ENCODE assay signal across 10 mouse cellular contexts in the genomic region with DNA sequence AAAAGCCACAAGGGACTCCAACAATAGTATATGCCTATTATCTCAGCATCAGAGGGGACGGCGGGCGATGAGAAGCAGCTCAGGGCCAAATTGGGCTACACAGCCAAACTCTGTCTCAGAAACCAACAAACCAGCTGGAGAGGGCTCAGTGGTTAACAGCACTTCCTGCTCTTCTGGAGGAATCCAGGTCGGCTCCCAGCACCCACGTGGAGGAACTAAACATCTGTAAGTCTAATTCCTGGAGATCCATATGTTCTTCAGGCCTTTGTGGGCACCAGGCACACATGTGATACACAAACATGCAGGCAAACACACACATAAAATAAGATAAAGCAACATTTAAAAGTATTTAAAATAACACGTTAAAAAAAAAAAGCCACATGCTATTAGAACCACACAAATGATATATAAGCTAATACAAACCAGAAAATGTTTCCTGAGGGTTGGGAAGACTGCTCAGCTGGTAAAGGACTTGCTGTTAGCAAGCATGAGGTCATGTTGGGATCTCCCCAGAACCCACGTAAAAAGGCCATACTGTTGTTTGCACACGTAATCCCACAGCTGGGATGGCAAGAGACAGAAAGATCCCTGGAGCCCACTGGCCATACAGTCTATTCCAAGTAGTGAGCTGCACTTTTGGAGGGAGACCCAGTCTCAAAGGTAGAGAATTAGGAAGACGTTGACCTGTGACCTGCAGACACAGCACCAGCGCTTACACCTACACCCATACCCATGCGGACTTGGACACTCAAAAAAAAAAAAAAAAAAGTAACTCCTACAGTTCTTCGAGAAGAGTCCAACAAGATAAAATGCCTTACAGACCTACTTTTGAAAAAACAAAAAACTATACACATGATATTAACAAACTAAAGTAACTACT. TPM values are rescaled to one million over a fixed set of nuclear protein-coding genes. Genes with fewer than 3 reads are reported as not detected.
A peak's percentile ranks its signal among the peaks of the same experiment; 100 is the strongest.
DNase-seq lines count a peak whose midpoint lies in the region; ATAC-seq and TF ChIP-seq lines count a peak whose summit lies in the region.
"Had no signal": no experiment of that assay in that cellular context is flagged by ENCODE, and none has a peak within 500 bp of the region (broad histone marks: within the 10 kb centered on the region; RNA-seq: fewer than 3 reads in every experiment).

No protein-coding gene starts in this region.

- no peak overlapping the region; the same call in 1 of the 2 replicates for H3K9ac ChIP-seq in heart, adult 2 months (ENCODE audit: low read depth, low read length)
- peak overlapping the region; percentile 94 for H3K9ac ChIP-seq in liver, embryonic 12.5 days

- 0 out of 2 replicates have a peak, but pooled peaks cover 3% of the 10 kb centered on the region for H3K79me2 ChIP-seq in heart, adult 2 months (replicated peaks; ENCODE audit: control insufficient read depth, insufficient read depth, low read length)

- TF ChIP-seq POLR2A in heart, adult 2 months (IDR thresholded peaks at IDR 0.05; ENCODE audit: insufficient read depth, low read depth, low read length) = no peak
- no peak for TF ChIP-seq POLR2A in embryonic fibroblast, embryonic 13.5 days (IDR thresholded peaks at IDR 0.05; ENCODE audit: low read depth, low read length)

- no peaks in the 10 kb centered on the region for H3K27me3 ChIP-seq in heart, adult 2 months (ENCODE audit: control insufficient read depth, insufficient read depth, low read length)
- no peaks in the 10 kb centered on the region for H3K27me3 ChIP-seq in liver, embryonic 12.5 days (replicated peaks)

- DNase-seq in heart, adult 2 months = no peak
- no peak for DNase-seq in heart, adult 9 months (ENCODE audit: low spot score in 2 of 2)
- DNase-seq in 3T3-L1 (ENCODE audit: low read depth, low spot score) = peak; percentile 48
- DNase-seq in urinary bladder, postnatal 4 days (ENCODE audit: low spot score in 2 of 2) = no peak
- DNase-seq in right cerebral cortex, adult 2 months (ENCODE audit: low spot score in 2 of 2) = no peak
- DNase-seq: thymus, adult 18-20 months had no signal

- no peak for TF ChIP-seq EP300 in heart, adult 2 months (IDR thresholded peaks at IDR 0.05; ENCODE audit: insufficient read depth, low read depth, low read length)

- H3K4me1 ChIP-seq in heart, adult 2 months (ENCODE audit: control insufficient read depth, insufficient read depth, low read length) = peaks cover 7% of the 10 kb centered on the region
- H3K4me1 ChIP-seq in embryonic fibroblast, embryonic 13.5 days (ENCODE audit: control insufficient read depth, insufficient read depth, low read length) = peaks cover 7% of the 10 kb centered on the region; the same call in 1 of the 2 replicates
- peaks cover 49% of the 10 kb centered on the region for H3K4me1 ChIP-seq in liver, embryonic 12.5 days

- no peaks in the 10 kb centered on the region for H3K9me3 ChIP-seq in liver, embryonic 12.5 days (replicated peaks)

- H3K4me3 ChIP-seq in heart, adult 2 months = peak overlapping the region; percentile 78
- H3K4me3 ChIP-seq in embryonic fibroblast, embryonic 13.5 days (ENCODE audit: insufficient read depth, low read length) = peak overlapping the region; percentile 99
- peak overlapping the region; percentile 95 for H3K4me3 ChIP-seq in liver, embryonic 12.5 days

- TF ChIP-seq CTCF in heart, adult 2 months (IDR thresholded peaks at IDR 0.05) = no peak
- TF ChIP-seq CTCF in embryonic fibroblast, embryonic 13.5 days (IDR thresholded peaks at IDR 0.05; ENCODE audit: borderline replicate concordance, insufficient read depth, low read length) = no peak

- ATAC-seq in liver, embryonic 12.5 days = no peak
- no peak for ATAC-seq in megakaryocyte-erythroid progenitor cell, adult 5-6 weeks (replicated peaks; ENCODE audit: low FRiP score, low TSS enrichment, poor library complexity, severe bottlenecking)

- intact Hi-C loops in heart, adult 2 months (cut with DNase I) = no loop called here

- peak overlapping the region; percentile 80 for H3K4me2 ChIP-seq in liver, embryonic 12.5 days

- H3K27ac ChIP-seq in heart, adult 2 months = no peak overlapping the region
- H3K27ac ChIP-seq in embryonic fibroblast, embryonic 13.5 days (ENCODE audit: insufficient read depth, low read length) = no peak overlapping the region
- H3K27ac ChIP-seq in liver, embryonic 12.5 days = peak overlapping the region; percentile 82; the same call in 1 of the 2 replicates

- H3K36me3 ChIP-seq in heart, adult 2 months (ENCODE audit: control insufficient read depth, insufficient read depth, low read length) = no peaks in the 10 kb centered on the region
- peaks cover 48% of the 10 kb centered on the region for H3K36me3 ChIP-seq in liver, embryonic 12.5 days

- 28% methylated on average over 12 of the region's 12 CpGs for WGBS in heart, adult 2 months
- 21% methylated on average over 12 of the region's 12 CpGs for WGBS in liver, embryonic 12.5 days (ENCODE audit: insufficient replicate concordance)

RNA-seq across cellular contexts. Expression of a gene that starts 1.2 kb away (rescaled TPM):
- total RNA-seq in heart, adult 2 months (2021) = 10 to 100 TPM; 61.5 to 71.2 TPM
- 40.0 and 50.7 TPM in 2 replicates for polyA plus RNA-seq in heart, adult 2 months (2012; rRNA removed)
- polyA plus RNA-seq in embryonic fibroblast, embryonic 13.5 days (2011; ENCODE audit: insufficient read length, low read depth, missing spikeins) = 71.1 and 71.4 TPM in 2 replicates
- 66.4 and 66.8 TPM in 2 replicates for polyA plus RNA-seq in liver, embryonic 12.5 days (2016; fragmentation: Nextera tagmentation; extraction: Ambion mirVana)
- total RNA-seq in megakaryocyte-erythroid progenitor cell, adult 5-6 weeks (2014; fragmentation: Nextera tagmentation) = 68.2 and 80.6 TPM in 2 replicates
- total RNA-seq in megakaryocyte-erythroid progenitor cell, adult 5-6 weeks (2017) = 43.9 and 64.9 TPM in 2 replicates

RNA-seq across cellular contexts. Expression of a gene that starts 7.9 kb away (rescaled TPM):
- total RNA-seq in heart, adult 2 months (2021) = not detected
- polyA plus RNA-seq in heart, adult 2 months (2012; rRNA removed) = 0.18 and 0.32 TPM in 2 replicates
- polyA plus RNA-seq in embryonic fibroblast, embryonic 13.5 days (2011; ENCODE audit: insufficient read length, low read depth, missing spikeins) = not detected in 2 replicates
- polyA plus RNA-seq in liver, embryonic 12.5 days (2016; fragmentation: Nextera tagmentation; extraction: Ambion mirVana) = not detected in 2 replicates
- not detected in 2 replicates for total RNA-seq in megakaryocyte-erythroid progenitor cell, adult 5-6 weeks (2014; fragmentation: Nextera tagmentation)
- not detected in 2 replicates for total RNA-seq in megakaryocyte-erythroid progenitor cell, adult 5-6 weeks (2017)
- polyA plus RNA-seq: CD4-positive, CD25-positive, alpha-beta regulatory T cell, adult 4 months had no signal

RNA-seq across cellular contexts. Expression of a gene that starts 34.2 kb away (rescaled TPM):
- total RNA-seq in heart, adult 2 months (2021) = 10 to 100 TPM; 43.7 to 44.0 TPM
- 28.0 and 29.7 TPM in 2 replicates for polyA plus RNA-seq in heart, adult 2 months (2012; rRNA removed)
- polyA plus RNA-seq in embryonic fibroblast, embryonic 13.5 days (2011; ENCODE audit: insufficient read length, low read depth, missing spikeins) = 54.1 and 60.1 TPM in 2 replicates
- 29.7 and 31.8 TPM in 2 replicates for polyA plus RNA-seq in liver, embryonic 12.5 days (2016; fragmentation: Nextera tagmentation; extraction: Ambion mirVana)
- total RNA-seq in megakaryocyte-erythroid progenitor cell, adult 5-6 weeks (2014; fragmentation: Nextera tagmentation) = 52.5 and 57.0 TPM in 2 replicates
- total RNA-seq in megakaryocyte-erythroid progenitor cell, adult 5-6 weeks (2017) = 17.3 and 25.5 TPM in 2 replicates

RNA-seq across cellular contexts. Expression of a gene that starts 35.0 kb away (rescaled TPM):
- total RNA-seq in heart, adult 2 months (2021) = under 1 TPM; 0.39 to 0.50 TPM
- polyA plus RNA-seq in heart, adult 2 months (2012; rRNA removed) = 0.15 and 0.29 TPM in 2 replicates
- 0.16 TPM in 1 of 2 replicates, not detected in the other for polyA plus RNA-seq in embryonic fibroblast, embryonic 13.5 days (2011; ENCODE audit: insufficient read length, low read depth, missing spikeins)
- polyA plus RNA-seq in liver, embryonic 12.5 days (2016; fragmentation: Nextera tagmentation; extraction: Ambion mirVana) = 0.30 and 0.31 TPM in 2 replicates
- total RNA-seq in megakaryocyte-erythroid progenitor cell, adult 5-6 weeks (2014; fragmentation: Nextera tagmentation) = 0.32 TPM in 1 of 2 replicates, not detected in the other
- total RNA-seq in megakaryocyte-erythroid progenitor cell, adult 5-6 weeks (2017) = 0.69 and 0.80 TPM in 2 replicates
- polyA plus RNA-seq: CD4-positive, CD25-positive, alpha-beta regulatory T cell, adult 4 months had no signal
